Mouse (Mus musculus) brain, embryonic 14.5 days (tissue): Measurements from ENCODE around the gene Zfp622.

Experiments
- CTCF ChIP-seq: fragments of 200-500 bp; IDR thresholded peaks from 2 replicates; pipeline ENCODE4 v1.5.1; 2012; ENCODE audit warnings: inconsistent platforms, mild to moderate bottlenecking, moderate library complexity, borderline replicate concordance; ENCODE audit not compliant: insufficient read depth, insufficient read length; ENCODE audit errors: extremely low read depth
- POLR2A ChIP-seq: fragments of 200-500 bp; IDR thresholded peaks from 2 replicates; pipeline ENCODE4 v1.6.1; 2012; ENCODE audit warnings: mild to moderate bottlenecking, inconsistent platforms, borderline replicate concordance; ENCODE audit not compliant: poor library complexity, insufficient read depth, insufficient read length, severe bottlenecking; ENCODE audit errors: extremely low read depth

- peak; percentile 58; the same call in 1 of the 2 replicates for TF ChIP-seq CTCF
- TF ChIP-seq POLR2A = no peak
Measured at GRCm38 (mm10) chr15:25992992-25993727, 9.0 kb downstream of the Zfp622 start.
